Mouse (Mus musculus): Measurements from ENCODE around the gene A730049H05Rik. TPM values are rescaled to one million over a fixed set of nuclear protein-coding genes. Genes with fewer than 3 reads are reported as not detected.

Gene A730049H05Rik
- polyA plus RNA-seq, 1 experiment, result not detected

DNA sequence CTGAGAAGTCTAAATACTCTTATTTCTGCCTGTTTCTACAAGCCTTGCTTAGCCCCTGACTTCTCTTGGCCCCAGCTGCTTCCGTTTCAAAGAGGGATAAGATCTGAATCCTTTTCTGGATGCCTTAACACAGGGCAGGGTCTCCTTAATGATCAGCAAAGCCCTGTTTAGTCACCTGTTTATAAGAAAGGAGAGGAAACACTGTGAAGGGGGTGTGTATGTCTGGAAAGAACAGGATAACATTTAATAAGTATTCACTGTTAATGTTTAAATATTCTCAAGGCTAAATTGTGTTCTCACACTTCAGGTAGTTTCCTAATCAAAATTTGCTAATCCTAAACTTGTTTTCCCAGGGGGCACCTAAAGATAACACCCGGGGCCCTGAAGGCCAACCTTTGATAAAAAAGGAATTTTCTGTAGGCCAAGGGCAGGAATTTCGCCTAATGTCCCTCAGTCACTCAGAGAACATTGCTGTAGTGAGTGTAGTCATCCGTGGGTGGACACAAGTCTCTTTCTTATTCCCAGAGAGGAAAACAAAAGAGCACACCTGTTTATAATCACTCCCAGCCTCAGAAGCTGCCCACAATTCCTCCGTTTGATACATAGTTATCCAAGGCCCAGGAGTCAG is 44.1 kb downstream of the A730049H05Rik start:
- no peaks in the 10 kb centered on the region for H3K79me2 ChIP-seq (ENCODE audit: control insufficient read depth, insufficient read depth)
- H3ac ChIP-seq (ENCODE audit: control insufficient read depth, insufficient read length, low read depth), result no peak overlapping the region
- no peaks in the 10 kb centered on the region for H3K79me3 ChIP-seq (ENCODE audit: low read depth)
- no peaks in the 10 kb centered on the region for H3K36me3 ChIP-seq (ENCODE audit: control insufficient read depth, insufficient read depth)
- TF ChIP-seq MAX (IDR thresholded peaks at IDR 0.05) (no peak), CTCF (IDR thresholded peaks at IDR 0.05; ENCODE audit: control insufficient read depth, insufficient read depth, insufficient read length) (no peak), MYOG (IDR thresholded peaks at IDR 0.05; ENCODE audit: control insufficient read depth, extremely low read depth, insufficient read length) (no peak), MYOD1 (IDR thresholded peaks at IDR 0.05; ENCODE audit: control insufficient read depth, insufficient read length, low read depth) (no peak), USF1 (IDR thresholded peaks at IDR 0.05; ENCODE audit: low read depth) (no peak), FOSL1 (IDR thresholded peaks at IDR 0.05; ENCODE audit: insufficient read depth, low read length, poor library complexity, severe bottlenecking) (no peak), CEBPB (IDR thresholded peaks at IDR 0.05; ENCODE audit: low read depth) (no peak)
- no peaks in the 10 kb centered on the region for H3K27me3 ChIP-seq (ENCODE audit: control insufficient read depth, insufficient read depth, insufficient read length)
- no peak overlapping the region for H3K4me3 ChIP-seq (ENCODE audit: insufficient read depth, poor library complexity, severe bottlenecking)

DNA sequence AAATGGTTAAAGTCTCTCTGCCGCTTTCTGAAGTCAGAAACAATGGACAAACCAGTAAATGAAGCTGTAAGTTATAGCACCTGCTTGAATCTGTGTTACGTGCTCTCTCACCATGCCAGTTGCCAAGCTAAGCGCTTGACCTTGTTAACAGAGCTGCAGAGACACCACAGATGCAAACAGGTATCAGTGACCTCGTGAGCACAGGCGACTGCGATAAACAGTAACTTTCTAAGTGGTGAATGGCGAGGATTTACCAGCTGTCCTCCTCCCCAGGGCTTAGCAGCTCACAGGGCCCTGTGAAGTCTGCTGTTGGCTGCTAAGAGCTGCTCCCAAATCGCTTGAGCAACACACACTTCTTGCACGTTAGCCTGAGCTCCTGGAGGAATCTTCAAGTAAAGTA is 46.3 kb downstream of the A730049H05Rik start:
- Histone ChIP-seq H3K27me3 (ENCODE audit: control insufficient read depth, insufficient read depth, insufficient read length) (no peaks in the 10 kb centered on the region), H3K36me3 (ENCODE audit: control insufficient read depth, insufficient read depth) (no peaks in the 10 kb centered on the region), H3K4me3 (ENCODE audit: insufficient read depth, poor library complexity, severe bottlenecking) (no peak overlapping the region), H3K79me2 (ENCODE audit: control insufficient read depth, insufficient read depth) (no peaks in the 10 kb centered on the region), H3ac (ENCODE audit: control insufficient read depth, insufficient read length, low read depth) (no peak overlapping the region), H3K79me3 (ENCODE audit: low read depth) (no peaks in the 10 kb centered on the region)
- TF ChIP-seq MAX (IDR thresholded peaks at IDR 0.05) (no peak), CEBPB (IDR thresholded peaks at IDR 0.05; ENCODE audit: low read depth) (no peak), MYOG (IDR thresholded peaks at IDR 0.05; ENCODE audit: control insufficient read depth, extremely low read depth, insufficient read length) (no peak), CTCF (IDR thresholded peaks at IDR 0.05; ENCODE audit: control insufficient read depth, insufficient read depth, insufficient read length) (no peak), FOSL1 (IDR thresholded peaks at IDR 0.05; ENCODE audit: insufficient read depth, low read length, poor library complexity, severe bottlenecking) (no peak), MYOD1 (IDR thresholded peaks at IDR 0.05; ENCODE audit: control insufficient read depth, insufficient read length, low read depth) (no peak), USF1 (IDR thresholded peaks at IDR 0.05; ENCODE audit: low read depth) (no peak)

DNA sequence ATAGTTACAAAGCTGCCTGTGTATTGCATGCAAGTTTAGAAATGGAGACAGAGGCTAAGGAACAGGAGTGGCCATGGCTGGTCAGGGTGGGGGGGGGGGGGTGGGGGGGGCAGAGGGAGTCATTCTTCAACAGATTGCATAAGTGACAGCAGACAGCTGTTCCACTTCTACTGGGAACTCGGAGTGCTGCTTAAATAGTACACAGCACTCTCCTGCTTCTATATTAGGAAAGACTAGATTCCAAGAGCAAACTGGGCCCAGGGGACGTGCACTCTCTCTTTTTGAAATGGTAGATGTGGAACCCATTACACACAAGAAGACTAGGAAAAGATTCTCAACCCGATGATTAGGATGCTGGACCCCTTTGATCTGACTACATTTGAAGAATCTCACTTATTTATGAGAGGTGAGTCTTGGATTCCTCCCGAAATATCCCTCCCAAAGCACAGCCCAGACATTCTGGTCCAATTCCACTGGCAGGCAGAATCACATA is 52.9 kb downstream of the A730049H05Rik start, which contains the start of gene Gm15737:
TSS of gene Gm15737 (plus strand) at position 269 of the 493 bp plus-strand sequence.
- H3K79me3 ChIP-seq (ENCODE audit: low read depth), result no peaks in the 10 kb centered on the region
- no peak for TF ChIP-seq MYOD1 (IDR thresholded peaks at IDR 0.05; ENCODE audit: control insufficient read depth, insufficient read length, low read depth)
- no peak for TF ChIP-seq USF1 (IDR thresholded peaks at IDR 0.05; ENCODE audit: low read depth)
- TF ChIP-seq MYOG (IDR thresholded peaks at IDR 0.05; ENCODE audit: control insufficient read depth, extremely low read depth, insufficient read length), result no peak
- TF ChIP-seq CTCF (IDR thresholded peaks at IDR 0.05; ENCODE audit: control insufficient read depth, insufficient read depth, insufficient read length), result no peak
- TF ChIP-seq FOSL1 (IDR thresholded peaks at IDR 0.05; ENCODE audit: insufficient read depth, low read length, poor library complexity, severe bottlenecking), result no peak
- TF ChIP-seq MAX (IDR thresholded peaks at IDR 0.05), result no peak
- TF ChIP-seq CEBPB (IDR thresholded peaks at IDR 0.05; ENCODE audit: low read depth), result no peak
- no peaks in the 10 kb centered on the region for H3K79me2 ChIP-seq (ENCODE audit: control insufficient read depth, insufficient read depth)
- H3K36me3 ChIP-seq (ENCODE audit: control insufficient read depth, insufficient read depth), result no peaks in the 10 kb centered on the region
- H3ac ChIP-seq (ENCODE audit: control insufficient read depth, insufficient read length, low read depth), result no peak within 1 kb of the TSS
- no peak within 1 kb of the TSS for H3K4me3 ChIP-seq (ENCODE audit: insufficient read depth, poor library complexity, severe bottlenecking)
- no peaks in the 10 kb centered on the region for H3K27me3 ChIP-seq (ENCODE audit: control insufficient read depth, insufficient read depth, insufficient read length)

DNA sequence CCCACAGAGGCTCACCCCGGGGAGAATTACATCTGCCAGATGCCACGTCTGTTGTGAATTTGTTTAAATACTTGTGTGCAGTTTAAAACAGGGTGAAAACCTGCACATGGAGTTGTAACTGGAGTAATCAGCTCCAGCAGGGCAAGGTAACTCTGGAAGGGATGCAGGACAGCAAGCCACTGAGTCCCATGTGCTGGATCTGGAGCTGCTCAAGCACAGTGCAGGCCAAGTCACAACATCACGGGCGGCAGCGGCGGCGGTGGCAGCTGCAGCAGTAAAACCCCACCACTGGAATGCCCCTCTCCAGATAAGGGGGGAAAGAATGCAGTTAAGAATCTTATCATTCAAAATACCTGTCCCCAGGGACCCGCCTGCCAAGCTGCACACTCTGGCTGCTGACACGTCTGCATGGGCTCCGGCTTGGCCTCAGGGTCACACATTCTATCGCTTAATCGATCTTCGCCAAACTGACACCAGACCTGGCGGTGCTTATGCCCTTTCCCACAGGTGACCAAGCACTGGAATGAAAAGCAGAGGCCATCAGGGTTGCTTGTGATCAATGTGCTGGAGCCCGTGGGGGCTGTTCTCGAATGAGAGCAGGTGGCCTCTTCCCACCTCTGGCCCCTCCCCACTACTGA is 53.4 kb downstream of the A730049H05Rik start:
- no peaks in the 10 kb centered on the region for H3K36me3 ChIP-seq (ENCODE audit: control insufficient read depth, insufficient read depth)
- no peaks in the 10 kb centered on the region for H3K79me3 ChIP-seq (ENCODE audit: low read depth)
- no peaks in the 10 kb centered on the region for H3K79me2 ChIP-seq (ENCODE audit: control insufficient read depth, insufficient read depth)
- H3ac ChIP-seq (ENCODE audit: control insufficient read depth, insufficient read length, low read depth), result no peak overlapping the region
- H3K4me3 ChIP-seq (ENCODE audit: insufficient read depth, poor library complexity, severe bottlenecking), result no peak overlapping the region
- TF ChIP-seq FOSL1 (IDR thresholded peaks at IDR 0.05; ENCODE audit: insufficient read depth, low read length, poor library complexity, severe bottlenecking) (no peak), MYOD1 (IDR thresholded peaks at IDR 0.05; ENCODE audit: control insufficient read depth, insufficient read length, low read depth) (no peak), CTCF (IDR thresholded peaks at IDR 0.05; ENCODE audit: control insufficient read depth, insufficient read depth, insufficient read length) (no peak), MAX (IDR thresholded peaks at IDR 0.05) (no peak), MYOG (IDR thresholded peaks at IDR 0.05; ENCODE audit: control insufficient read depth, extremely low read depth, insufficient read length) (no peak), CEBPB (IDR thresholded peaks at IDR 0.05; ENCODE audit: low read depth) (no peak), USF1 (IDR thresholded peaks at IDR 0.05; ENCODE audit: low read depth) (no peak)
- no peaks in the 10 kb centered on the region for H3K27me3 ChIP-seq (ENCODE audit: control insufficient read depth, insufficient read depth, insufficient read length)

DNA sequence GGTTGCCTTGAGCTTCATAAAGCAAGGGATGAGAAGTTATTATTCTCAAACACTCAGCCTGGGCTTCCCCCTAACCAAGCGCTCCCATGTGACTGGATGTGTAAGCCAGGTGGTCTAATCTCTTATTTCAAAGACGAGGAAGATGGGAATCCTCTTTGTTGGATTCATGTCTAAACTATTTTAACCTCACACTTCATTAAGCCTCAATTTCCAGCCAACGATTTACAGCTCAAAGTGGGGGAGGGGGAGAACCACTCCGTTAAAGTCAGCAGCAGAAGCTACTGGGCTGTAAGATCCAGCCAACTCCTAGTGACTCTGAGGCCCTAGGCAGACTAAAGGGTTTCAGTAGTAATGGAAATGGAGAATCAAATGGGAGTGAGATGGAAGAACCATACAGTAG is 55.5 kb downstream of the A730049H05Rik start:
- no peak overlapping the region for H3K4me3 ChIP-seq (ENCODE audit: insufficient read depth, poor library complexity, severe bottlenecking)
- H3K27me3 ChIP-seq (ENCODE audit: control insufficient read depth, insufficient read depth, insufficient read length), result no peaks in the 10 kb centered on the region
- no peak overlapping the region for H3ac ChIP-seq (ENCODE audit: control insufficient read depth, insufficient read length, low read depth)
- no peaks in the 10 kb centered on the region for H3K36me3 ChIP-seq (ENCODE audit: control insufficient read depth, insufficient read depth)
- no peaks in the 10 kb centered on the region for H3K79me3 ChIP-seq (ENCODE audit: low read depth)
- no peaks in the 10 kb centered on the region for H3K79me2 ChIP-seq (ENCODE audit: control insufficient read depth, insufficient read depth)
- TF ChIP-seq FOSL1 (IDR thresholded peaks at IDR 0.05; ENCODE audit: insufficient read depth, low read length, poor library complexity, severe bottlenecking) (no peak), MYOG (IDR thresholded peaks at IDR 0.05; ENCODE audit: control insufficient read depth, extremely low read depth, insufficient read length) (no peak), USF1 (IDR thresholded peaks at IDR 0.05; ENCODE audit: low read depth) (no peak), CTCF (IDR thresholded peaks at IDR 0.05; ENCODE audit: control insufficient read depth, insufficient read depth, insufficient read length) (no peak)
